Mouse (Mus musculus) forebrain, embryonic 16.5 days (tissue): ENCODE data around the gene Lig4. TPM values are rescaled to one million over a fixed set of nuclear protein-coding genes. Genes with fewer than 3 reads are reported as not detected.

Experiments
- ATAC-seq: fragments of 200-750 bp; cut with Nextera tagmentation; 2 replicates; pipeline ENCODE4 v1.8.0; 2017; ENCODE audit warnings: mild to moderate bottlenecking, moderate library complexity
- H3K27ac ChIP-seq: fragments of 300-500 bp; sonication (generic); 2 replicates; pipeline ENCODE4 v1.5.1; 2014; ENCODE audit warnings: low read length, control low read depth
- H3K27me3 ChIP-seq: fragments of 300-500 bp; sonication (generic); replicated peaks from 2 replicates; pipeline ENCODE4 v1.6.1; 2014; ENCODE audit warnings: low read length; ENCODE audit not compliant: control insufficient read depth, insufficient read depth
- H3K36me3 ChIP-seq: fragments of 300-500 bp; sonication (generic); 2 replicates; pipeline ENCODE4 v1.6.1; 2014; ENCODE audit not compliant: control insufficient read depth, insufficient read depth
- H3K4me1 ChIP-seq: fragments of 300-500 bp; sonication (generic); replicated peaks from 2 replicates; pipeline ENCODE4 v1.6.1; 2014; ENCODE audit warnings: low read length; ENCODE audit not compliant: control insufficient read depth, insufficient read depth
- H3K4me2 ChIP-seq: fragments of 300-500 bp; sonication (generic); 2 replicates; pipeline ENCODE4 v1.6.1; 2014; ENCODE audit warnings: mild to moderate bottlenecking, low read length, control low read depth
- H3K4me3 ChIP-seq: fragments of 300-500 bp; sonication (generic); replicated peaks from 2 replicates; pipeline ENCODE4 v1.5.1; 2014; ENCODE audit warnings: mild to moderate bottlenecking, low read length, control low read depth
- H3K9ac ChIP-seq: fragments of 300-500 bp; sonication (generic); replicated peaks from 2 replicates; pipeline ENCODE4 v1.6.1; 2014; ENCODE audit warnings: low read depth, low read length, control low read depth
- H3K9me3 ChIP-seq: fragments of 300-500 bp; sonication (generic); 2 replicates; pipeline ENCODE4 v1.6.1; 2016; ENCODE audit warnings: low read length; ENCODE audit not compliant: control insufficient read depth
- WGBS: fragments of 180-500 bp; shearing (Covaris S2); extraction: QIAGEN DNeasy Blood & Tissue Kit; methylation state at CpG from one replicate; pipeline ENCODE4 v1.1.7; 2014; 5-methylcytosine and 5-hydroxymethylcytosine counted together
- polyA plus RNA-seq: library from polyadenylated mRNA; unstranded; fragments of >200 nt; fragmentation: Nextera tagmentation; extraction: Ambion mirVana; gene quantifications from 2 replicates; pipeline ENCODE4 v1.2.1, GENCODE M21; 2015

The Lig4 gene
- 11.0 and 11.7 TPM in 2 replicates for polyA plus RNA-seq

GRCm38 (mm10) chr8:9977573-9978314 lies at the start of gene Lig4, which contains the start of gene Abhd13:
Lig4 (minus strand) TSS chr8:9977686.
Abhd13 (plus strand) TSS chr8:9977707.
- peak; percentile 68 for ATAC-seq
- Histone ChIP-seq H3K4me3 (peak within 1 kb of the TSS; percentile 83), H3K27me3 (no peaks in the 10 kb centered on the region), H3K36me3 (peaks cover 4% of the 10 kb centered on the region), H3K27ac (peak within 1 kb of the TSS; percentile 81), H3K4me1 (peaks cover 42% of the 10 kb centered on the region), H3K9ac (peak within 1 kb of the TSS; percentile 91), H3K9me3 (no peaks in the 10 kb centered on the region), H3K4me2 (peak within 1 kb of the TSS; percentile 86)
- WGBS: under 1% methylated on average over 59 of the region's 68 CpGs

GRCm38 (mm10) chr8:10017231-10017630 lies 39.7 kb upstream of the Lig4 start:
- H3K4me1 ChIP-seq: peaks cover 5% of the 10 kb centered on the region
- H3K9ac ChIP-seq: no peak overlapping the region
- H3K4me3 ChIP-seq: no peak overlapping the region
- H3K9me3 ChIP-seq: no peaks in the 10 kb centered on the region
- ATAC-seq: no peak
- no peak overlapping the region for H3K4me2 ChIP-seq
- H3K27me3 ChIP-seq: no peaks in the 10 kb centered on the region
- 27% methylated on average over 3 of the region's 3 CpGs for WGBS
- no peaks in the 10 kb centered on the region for H3K36me3 ChIP-seq
- no peak overlapping the region for H3K27ac ChIP-seq

GRCm38 (mm10) chr8:10016252-10016651 lies 38.8 kb upstream of the Lig4 start:
- Histone ChIP-seq H3K4me1 (peaks cover 5% of the 10 kb centered on the region), H3K27me3 (no peaks in the 10 kb centered on the region), H3K4me3 (no peak overlapping the region), H3K9me3 (no peaks in the 10 kb centered on the region), H3K27ac (no peak overlapping the region), H3K4me2 (no peak overlapping the region), H3K36me3 (no peaks in the 10 kb centered on the region), H3K9ac (no peak overlapping the region)
- WGBS: 78% methylated on average over 1 of the region's 1 CpGs
- no peak for ATAC-seq

- peak overlapping the region; percentile 69 for H3K4me2 ChIP-seq
- WGBS: 29% methylated on average over 6 of the region's 6 CpGs
- no peaks in the 10 kb centered on the region for H3K27me3 ChIP-seq
- H3K4me1 ChIP-seq: peaks cover 2% of the 10 kb centered on the region; the same call in 1 of the 2 replicates
- ATAC-seq: no peak
- no peaks in the 10 kb centered on the region for H3K36me3 ChIP-seq
- no peak overlapping the region for H3K27ac ChIP-seq
- no peak overlapping the region for H3K9ac ChIP-seq
- H3K4me3 ChIP-seq: peak overlapping the region; percentile 45
- H3K9me3 ChIP-seq: no peaks in the 10 kb centered on the region
Measured at GRCm38 (mm10) chr8:10007660-10008028, 30.2 kb upstream of the Lig4 start.

- Histone ChIP-seq H3K9me3 (no peaks in the 10 kb centered on the region), H3K9ac (peak overlapping the region; percentile 44), H3K27ac (no peak overlapping the region), H3K4me3 (peak overlapping the region; percentile 45), H3K36me3 (no peaks in the 10 kb centered on the region), H3K4me1 (peaks cover 2% of the 10 kb centered on the region; the same call in 1 of the 2 replicates), H3K4me2 (peak overlapping the region; percentile 69), H3K27me3 (no peaks in the 10 kb centered on the region)
- peak; percentile 83 for ATAC-seq
- WGBS: 5% methylated on average over 29 of the region's 29 CpGs
Measured at GRCm38 (mm10) chr8:10006986-10007659, 29.6 kb upstream of the Lig4 start.

- H3K9ac ChIP-seq: peak within 1 kb of the TSS; percentile 44
- WGBS: 77% methylated on average over 16 of the region's 16 CpGs
- no peaks in the 10 kb centered on the region for H3K36me3 ChIP-seq
- H3K27ac ChIP-seq: no peak within 1 kb of the TSS
- H3K9me3 ChIP-seq: no peaks in the 10 kb centered on the region
- no peaks in the 10 kb centered on the region for H3K27me3 ChIP-seq
- no peak for ATAC-seq
- peak within 1 kb of the TSS; percentile 45 for H3K4me3 ChIP-seq
- H3K4me2 ChIP-seq: peak within 1 kb of the TSS; percentile 69
- peaks cover 2% of the 10 kb centered on the region; the same call in 1 of the 2 replicates for H3K4me1 ChIP-seq
Measured at GRCm38 (mm10) chr8:10006156-10006985, 28.9 kb upstream of the Lig4 start, which contains the start of gene Tnfsf13b. Tnfsf13b (plus strand) TSS chr8:10006467.

GRCm38 (mm10) chr8:10004115-10004514 lies 26.6 kb upstream of the Lig4 start:
- H3K27ac ChIP-seq: no peak overlapping the region
- no peaks in the 10 kb centered on the region for H3K36me3 ChIP-seq
- no peak for ATAC-seq
- 79% methylated on average over 7 of the region's 7 CpGs for WGBS
- no peaks in the 10 kb centered on the region for H3K27me3 ChIP-seq
- H3K9ac ChIP-seq: no peak overlapping the region
- no peaks in the 10 kb centered on the region for H3K9me3 ChIP-seq
- H3K4me3 ChIP-seq: no peak overlapping the region
- H3K4me2 ChIP-seq: no peak overlapping the region
- peaks cover 2% of the 10 kb centered on the region; the same call in 1 of the 2 replicates for H3K4me1 ChIP-seq

- H3K9me3 ChIP-seq: no peaks in the 10 kb centered on the region
- no peaks in the 10 kb centered on the region for H3K36me3 ChIP-seq
- H3K9ac ChIP-seq: no peak overlapping the region
- peaks cover 39% of the 10 kb centered on the region for H3K4me1 ChIP-seq
- no peak overlapping the region for H3K4me2 ChIP-seq
- no peak overlapping the region for H3K27ac ChIP-seq
- no peak for ATAC-seq
- no peak overlapping the region for H3K4me3 ChIP-seq
- H3K27me3 ChIP-seq: no peaks in the 10 kb centered on the region
Measured at GRCm38 (mm10) chr8:9980188-9980587, 2.7 kb upstream of the Lig4 start.

GRCm38 (mm10) chr8:9979746-9980145 lies 2.3 kb upstream of the Lig4 start:
- Histone ChIP-seq H3K4me3 (no peak overlapping the region), H3K4me1 (peaks cover 42% of the 10 kb centered on the region), H3K36me3 (no peaks in the 10 kb centered on the region), H3K27me3 (no peaks in the 10 kb centered on the region), H3K9me3 (no peaks in the 10 kb centered on the region), H3K27ac (no peak overlapping the region), H3K9ac (no peak overlapping the region), H3K4me2 (no peak overlapping the region)
- WGBS: 76% methylated on average over 1 of the region's 1 CpGs
- ATAC-seq: no peak
